Mouse (Mus musculus) MEL-GATA-1-ER (cell line): ENCODE data around the gene Supt4a.
A peak's percentile ranks its signal among the peaks of the same experiment; 100 is the strongest.

Source experiments
- DNase-seq: peaks from one replicate; pipeline ENCODE4 v3.0.0-alpha.2; 2012; ENCODE audit warnings: low read depth; ENCODE audit errors: extremely low read depth

Gene Supt4a

DNA sequence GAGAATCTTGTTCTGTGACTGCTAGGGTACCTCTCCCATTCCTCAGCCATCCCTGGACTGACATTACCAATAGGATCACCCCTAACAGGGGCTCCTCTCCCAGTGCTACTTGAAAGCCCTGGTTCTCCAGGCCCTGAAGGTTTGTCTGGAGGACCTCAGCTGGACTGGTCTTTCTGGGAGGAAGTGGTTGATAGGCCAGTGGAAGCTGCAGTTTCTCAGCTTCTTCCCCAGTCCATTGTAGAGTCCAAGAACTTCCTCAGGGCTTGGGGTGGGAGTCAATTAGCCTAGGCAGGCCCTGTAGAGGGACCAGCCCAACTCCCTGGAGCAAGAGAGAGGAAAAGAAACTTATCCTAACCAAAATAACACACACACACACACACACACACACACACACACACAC, 11.8 kb upstream of the Supt4a start:
- DNase-seq, result no peak

- peak; percentile 99 for DNase-seq
Observed at GRCm38 (mm10) chr11:87725964-87726562, 11.3 kb upstream of the Supt4a start.

DNA sequence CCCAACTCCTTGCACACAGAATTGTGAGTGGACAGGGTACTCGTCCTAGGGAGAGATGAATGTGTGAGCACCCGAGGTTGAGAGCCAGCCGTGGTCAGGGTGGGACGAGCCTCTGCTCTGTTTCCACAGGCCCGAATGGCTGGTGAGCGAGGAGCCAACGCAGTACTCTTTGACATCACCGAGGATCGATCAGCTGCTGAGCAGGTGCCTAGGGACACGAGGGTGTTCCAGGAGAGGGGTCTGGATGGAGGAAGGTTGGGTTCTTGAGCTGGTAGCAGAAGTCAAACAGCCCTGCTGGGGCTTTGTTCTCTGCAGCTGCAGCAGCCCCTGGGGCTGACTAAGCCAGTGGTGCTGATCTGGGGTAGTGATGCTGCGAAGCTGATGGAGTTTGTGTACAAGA, 10.3 kb upstream of the Supt4a start:
- DNase-seq, result no peak

DNA sequence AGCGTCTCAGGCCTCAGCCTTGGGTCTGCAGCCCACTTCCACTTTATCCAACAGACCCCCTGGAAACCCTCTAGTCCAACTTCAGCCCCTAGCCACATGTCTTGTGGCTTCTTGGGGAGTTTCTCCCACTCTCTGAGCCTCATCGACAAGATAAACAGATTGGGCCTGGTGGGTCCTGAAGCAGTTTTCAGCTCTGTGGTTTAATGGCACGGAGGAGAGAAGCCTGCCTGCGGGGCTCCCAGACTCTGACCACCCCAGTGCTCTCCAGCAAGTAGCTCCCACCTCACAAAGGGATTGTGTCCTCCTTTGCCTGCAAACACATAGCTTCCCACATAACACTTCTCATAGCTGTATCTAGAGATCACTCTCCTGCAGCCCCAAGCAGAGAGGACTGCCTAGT, 9.9 kb upstream of the Supt4a start:
- DNase-seq, result no peak

DNA sequence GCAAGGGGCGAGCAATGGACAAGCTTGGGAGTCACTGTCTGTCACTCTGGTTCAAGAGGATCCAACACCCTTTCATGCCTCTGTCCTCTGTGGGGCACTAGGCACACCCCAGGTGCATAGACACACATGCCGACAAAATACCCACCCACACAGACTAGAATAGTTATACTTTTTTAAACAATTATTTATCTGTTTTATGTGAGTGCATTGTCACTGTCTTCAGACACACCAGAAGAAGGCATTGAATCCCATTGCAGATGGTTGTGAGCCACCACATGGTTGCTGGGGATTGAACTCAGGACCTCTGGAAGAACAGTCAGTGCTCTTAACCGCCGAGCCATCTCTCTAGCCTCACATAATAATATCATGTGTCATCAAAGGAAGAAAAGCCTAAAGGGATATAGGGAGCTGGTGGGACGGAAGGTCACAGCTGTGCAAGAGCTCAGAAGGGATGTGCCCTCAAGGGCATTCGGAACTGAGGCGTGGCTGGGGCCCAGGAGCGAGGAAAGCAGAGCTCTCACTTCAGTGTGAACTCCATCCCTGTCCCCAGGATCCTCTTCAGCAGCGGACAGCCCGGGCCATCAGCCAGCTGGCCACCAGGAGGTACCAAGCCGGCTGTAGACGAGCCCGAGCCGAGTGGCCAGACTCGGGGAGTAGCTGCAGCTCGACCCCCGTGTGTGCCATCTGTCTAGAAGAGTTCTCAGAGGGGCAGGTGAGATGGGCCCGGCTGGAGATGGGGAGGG, 8.3 kb upstream of the Supt4a start:
- no peak for DNase-seq

- no peak for DNase-seq
Observed at GRCm38 (mm10) chr11:87729593-87730185, 7.7 kb upstream of the Supt4a start.

DNA sequence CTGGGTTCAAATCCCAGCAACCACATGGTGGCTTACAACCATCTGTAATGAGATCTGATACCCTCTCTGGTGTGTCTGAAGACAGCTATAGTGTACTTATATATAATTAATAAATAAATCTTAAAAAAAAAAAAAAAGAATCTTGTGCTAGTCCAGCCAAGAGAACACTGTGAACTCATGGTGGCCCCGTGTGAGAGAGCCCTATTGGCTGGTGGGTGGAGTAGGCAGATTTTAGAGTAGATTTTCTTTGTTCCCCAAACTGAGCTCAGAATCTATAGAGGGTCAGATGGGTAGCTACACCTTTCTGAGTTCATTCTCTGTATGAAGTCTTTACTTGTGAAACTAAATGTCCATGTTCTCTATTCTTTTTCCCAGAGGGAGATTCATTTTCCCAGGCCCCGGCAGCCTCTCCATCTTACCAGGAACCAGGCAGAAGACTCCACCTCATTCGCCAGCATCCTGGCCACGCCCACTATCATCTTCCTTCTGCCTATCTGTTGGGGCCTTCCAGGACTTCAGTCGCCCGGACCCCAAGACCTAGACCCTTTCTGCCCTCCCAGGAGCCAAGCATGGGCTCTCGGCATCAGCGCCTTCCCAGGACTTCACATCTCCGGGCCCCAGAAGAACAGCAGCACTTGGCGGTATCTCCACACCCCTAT, 6.6 kb upstream of the Supt4a start:
- DNase-seq, result no peak

DNA sequence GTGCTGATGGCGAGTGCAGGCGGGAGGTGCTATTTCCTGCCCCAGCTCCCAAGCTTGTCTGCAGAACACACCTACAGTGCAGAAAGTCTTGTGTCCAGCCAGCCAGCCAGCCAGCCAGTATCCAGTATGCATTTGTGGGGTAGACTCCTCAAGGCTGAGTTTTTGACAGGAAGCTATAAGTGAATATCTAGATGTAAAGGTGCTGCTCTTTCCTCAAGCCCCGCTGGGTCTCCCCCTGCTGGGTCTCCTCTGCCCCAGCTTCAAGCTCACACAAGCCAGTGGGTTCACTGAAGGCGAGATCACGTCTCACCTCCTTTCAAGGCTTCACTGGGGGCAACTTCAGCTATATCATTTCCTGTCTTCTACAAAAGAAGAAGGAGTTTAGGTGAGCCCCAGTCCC, 3.0 kb upstream of the Supt4a start:
- DNase-seq, result no peak

GRCm38 (mm10) chr11:87735691-87736090, 1.7 kb upstream of the Supt4a start:
- no peak for DNase-seq

DNA sequence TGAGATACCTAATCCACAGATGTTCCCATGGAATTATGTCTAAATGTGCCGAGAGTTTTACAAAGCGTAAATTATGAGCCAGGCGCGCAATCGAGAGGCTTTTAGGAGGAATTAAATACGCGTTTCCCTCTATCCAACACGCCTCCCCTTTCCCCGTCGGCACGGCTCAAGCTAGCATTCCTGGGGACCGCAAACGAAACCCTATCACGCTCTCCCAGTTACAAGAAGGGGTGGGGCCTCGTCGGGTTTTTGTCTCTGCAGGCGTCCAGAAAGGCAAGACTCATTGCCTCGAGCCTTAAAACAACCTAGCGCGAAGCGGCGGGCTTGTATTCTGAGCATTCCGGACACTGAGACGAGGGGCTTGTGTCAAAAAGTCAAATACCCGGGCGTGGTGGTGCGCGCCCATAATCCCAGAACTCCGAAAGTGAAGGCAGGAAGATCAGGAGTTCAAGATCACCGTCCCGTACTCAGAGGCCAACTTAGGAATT, 661 bp upstream of the Supt4a start:
- no peak for DNase-seq

DNA sequence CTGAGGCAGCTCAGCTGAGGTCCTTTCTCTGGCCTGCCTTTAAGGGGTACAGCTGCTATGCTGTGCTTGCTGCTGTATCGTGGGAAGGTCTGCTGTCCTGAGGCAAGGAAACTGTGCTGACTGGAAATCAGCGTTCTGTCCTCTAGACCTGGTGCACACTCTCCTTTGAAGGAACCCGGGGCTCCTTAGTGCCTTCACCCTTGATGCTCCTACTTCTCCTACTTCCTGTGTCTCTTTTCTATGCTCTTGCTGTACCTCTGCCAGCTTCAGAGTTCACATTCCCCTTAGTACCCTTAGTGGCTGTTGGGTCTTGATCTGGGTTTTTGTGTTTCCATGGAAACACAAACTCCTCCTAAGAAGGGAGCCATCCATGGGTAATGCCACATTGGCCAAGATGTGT, 6.3 kb downstream of the Supt4a start:
- no peak for DNase-seq

DNA sequence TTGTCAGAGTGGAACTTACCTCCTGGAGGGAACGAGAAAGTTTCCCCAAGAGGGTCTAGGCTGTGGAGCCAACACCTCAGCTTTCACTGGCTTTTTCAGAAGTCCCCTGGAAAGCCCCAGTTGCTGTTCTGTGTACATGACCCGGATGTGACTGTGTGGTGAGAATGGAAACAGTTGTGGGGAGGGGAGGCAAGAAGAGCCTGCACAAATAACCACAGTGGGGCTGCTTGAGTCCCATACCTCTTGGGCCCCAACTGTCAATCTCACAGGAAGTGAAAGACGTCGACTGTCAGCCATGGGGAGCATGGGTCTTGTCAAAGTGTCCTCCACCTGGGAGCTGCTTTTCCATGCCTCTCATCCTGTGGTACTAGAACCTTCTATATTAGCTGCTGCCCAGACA, 7.6 kb downstream of the Supt4a start:
- no peak for DNase-seq

DNA sequence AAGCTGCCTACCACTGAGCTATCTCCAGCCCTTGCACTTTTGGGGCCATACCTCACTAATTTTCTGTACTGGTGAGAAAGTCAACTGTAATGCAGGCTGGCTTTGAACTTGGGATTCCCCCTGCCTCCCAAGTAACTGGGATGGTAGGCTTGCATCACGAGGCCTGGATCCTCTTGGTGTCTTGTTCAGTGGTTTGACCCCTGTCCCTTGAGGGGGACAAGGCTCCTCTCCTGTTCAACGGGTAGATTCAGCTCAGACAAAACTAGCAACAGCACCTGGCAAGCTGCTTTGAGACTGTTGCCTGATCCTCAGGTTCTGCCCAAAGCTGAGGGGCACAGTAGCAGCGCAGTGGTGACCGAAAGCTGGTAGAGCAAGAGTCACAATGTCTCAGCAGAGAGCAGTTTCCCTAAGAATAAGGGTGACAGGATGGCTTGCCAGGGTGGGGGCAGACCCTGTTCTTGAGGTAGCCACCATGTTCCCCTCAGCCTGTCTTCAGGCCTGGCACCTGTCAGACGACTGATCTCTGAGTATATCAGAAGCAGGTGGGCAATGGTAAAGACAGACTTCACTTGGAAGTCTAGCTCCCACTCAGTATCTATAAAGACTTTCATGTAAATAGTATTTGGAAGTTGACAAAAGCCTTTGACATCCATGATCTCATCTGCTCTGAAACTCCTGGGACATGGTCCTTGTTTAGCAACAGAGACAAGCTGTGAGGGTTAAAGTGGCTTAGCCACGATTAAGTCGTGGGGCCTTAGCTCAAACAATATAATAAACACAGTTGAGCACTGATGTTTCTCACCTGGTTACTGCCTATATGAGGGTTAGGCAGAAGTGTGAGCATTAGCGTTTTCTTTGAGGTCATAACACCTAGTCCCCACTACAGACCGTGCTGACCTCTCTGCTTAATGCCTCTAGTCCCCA, 8.5 kb downstream of the Supt4a start:
- no peak for DNase-seq

DNA sequence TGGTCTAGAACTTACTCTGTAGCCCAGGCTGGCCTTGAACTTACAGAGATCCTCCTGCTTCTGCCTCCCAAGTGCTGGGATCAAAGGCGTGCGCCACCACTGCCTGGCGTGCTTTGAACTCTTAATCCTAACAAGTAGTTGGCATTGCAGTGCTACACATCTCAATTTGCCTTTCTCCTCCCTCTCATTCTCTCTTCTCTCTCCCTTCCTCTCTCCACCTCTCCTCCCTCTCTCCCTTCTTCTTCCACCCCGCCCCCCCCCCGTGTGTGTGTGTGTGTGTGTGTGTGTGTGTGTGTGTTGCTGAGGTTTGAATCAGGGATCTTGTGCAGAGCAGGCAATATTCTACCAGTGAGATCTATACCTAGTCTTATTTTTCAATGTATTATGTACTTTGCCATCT, 10.0 kb downstream of the Supt4a start:
- DNase-seq, result no peak

DNA sequence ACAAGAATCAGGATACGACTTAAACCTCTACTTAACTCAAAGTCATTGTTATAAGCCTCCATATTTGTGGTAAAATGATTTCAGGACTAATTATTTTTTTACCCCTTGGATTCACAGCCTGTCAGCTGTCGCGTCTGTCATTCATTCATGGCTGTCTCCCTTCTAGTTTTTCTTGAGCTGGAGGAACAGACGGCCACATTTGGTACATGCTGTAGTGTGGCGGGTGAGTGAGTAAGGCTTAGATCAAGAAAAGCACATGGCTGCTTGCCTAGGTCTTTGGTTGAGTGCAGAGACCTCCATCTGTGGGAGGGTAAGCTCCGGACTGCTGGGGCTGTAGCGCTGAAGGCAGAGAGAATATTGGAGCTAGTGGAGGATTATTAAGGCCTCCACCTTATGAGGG, 10.4 kb downstream of the Supt4a start:
- DNase-seq, result no peak

DNA sequence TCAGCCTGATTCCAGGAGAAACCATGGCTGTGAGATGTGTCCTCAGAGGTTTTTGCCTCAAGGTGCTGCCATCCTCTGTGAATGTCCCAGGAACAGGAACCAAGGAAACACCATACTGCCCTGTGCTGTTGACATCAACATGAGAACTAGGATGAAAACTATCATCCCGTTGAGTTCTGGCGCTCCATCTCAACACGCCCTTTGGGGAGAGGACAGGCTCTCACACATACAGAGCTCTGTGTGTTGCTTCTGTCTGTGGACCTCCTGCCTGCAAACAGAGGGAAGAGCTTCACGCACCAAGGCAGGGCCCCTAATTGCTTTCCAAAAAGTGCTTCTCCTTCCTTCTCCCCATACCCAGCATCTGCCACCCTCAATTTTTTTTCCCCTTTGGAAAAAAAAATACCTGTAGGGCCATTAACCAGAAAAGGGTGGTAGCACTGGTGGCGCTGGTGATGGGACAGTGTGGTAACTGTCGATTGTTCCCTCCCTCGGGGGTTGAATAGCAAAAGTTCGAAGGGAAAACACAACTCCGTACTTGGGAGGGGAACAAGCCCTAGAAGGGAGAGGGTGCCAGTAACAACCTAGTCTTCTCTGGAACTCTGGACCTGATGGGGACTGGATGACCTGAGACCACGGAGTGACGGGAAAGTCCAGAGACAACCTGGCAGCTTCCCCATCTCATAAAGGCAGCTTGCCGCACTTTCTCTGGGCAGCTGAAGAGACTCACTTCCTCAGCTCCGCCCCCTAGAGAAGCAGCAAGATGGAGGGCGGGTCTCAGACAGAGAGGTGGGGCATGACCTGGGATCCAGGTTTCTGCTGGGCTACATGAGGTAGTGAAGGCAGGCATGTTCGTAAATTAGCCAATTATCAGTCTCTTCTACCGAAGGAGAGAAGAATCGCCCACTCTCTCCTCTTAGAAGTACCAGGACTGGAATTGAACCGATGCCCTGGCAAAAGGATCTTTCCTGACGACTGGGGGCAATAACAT, 11.1 kb downstream of the Supt4a start:
- peak; percentile 87 for DNase-seq

- DNase-seq, result peak; percentile 97
Observed at GRCm38 (mm10) chr11:87749192-87750042, 12.1 kb downstream of the Supt4a start.

DNA sequence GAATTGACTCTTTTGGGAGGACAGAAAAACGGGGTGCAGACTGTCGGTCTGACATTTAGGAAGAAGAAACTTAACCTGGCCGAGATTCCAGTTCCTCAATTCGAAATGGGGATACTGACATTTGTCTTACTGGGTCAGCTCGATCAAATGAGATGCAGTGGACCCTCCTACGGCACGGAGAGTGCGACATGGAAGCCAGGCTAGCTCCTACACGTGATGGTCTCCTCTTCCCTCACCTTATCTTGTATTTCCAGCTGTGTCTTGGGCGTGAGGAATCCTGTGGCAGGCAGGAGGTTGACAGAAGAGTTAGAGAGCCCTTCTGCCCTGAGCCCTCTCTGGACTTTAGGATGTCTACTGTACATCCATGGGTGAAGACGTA, 12.7 kb downstream of the Supt4a start:
- peak; percentile 77 for DNase-seq

GRCm38 (mm10) chr11:87750521-87750920, 13.2 kb downstream of the Supt4a start:
- DNase-seq, result no peak
